Mouse (Mus musculus) left cerebral cortex, postnatal 14 days (tissue): ENCODE results near the gene Arl4d. TPM values are rescaled to one million over a fixed set of nuclear protein-coding genes. Genes with fewer than 3 reads are reported as not detected.
"Not testable (repeated sequence)": the region's sequence is repeated elsewhere in the genome, so short reads cannot be mapped to it uniquely, and the experiment has no call there.

Experiments used
- DNase-seq, 2 experiments: peaks; one replicate each; pipeline ENCODE4 v3.0.0; 2021 to 2022; ENCODE audit warnings: low spot score in 2 of 2, mixed read lengths in 1 of 2
- intact Hi-C: fragments of 180-260 bp; cut with DNase I; formaldehyde crosslinking; loops from one replicate; pipeline ENCODE4 v1.15.1; 2025
- total RNA-seq, 2 experiments: library from RNA; stranded (reverse); gene quantifications; 2 replicates each; pipeline ENCODE4 v1.2.3; 2021

Arl4d gene
- total RNA-seq, 2 experiments from 2014 or later, result 23.2 to 39.8 TPM

DNA sequence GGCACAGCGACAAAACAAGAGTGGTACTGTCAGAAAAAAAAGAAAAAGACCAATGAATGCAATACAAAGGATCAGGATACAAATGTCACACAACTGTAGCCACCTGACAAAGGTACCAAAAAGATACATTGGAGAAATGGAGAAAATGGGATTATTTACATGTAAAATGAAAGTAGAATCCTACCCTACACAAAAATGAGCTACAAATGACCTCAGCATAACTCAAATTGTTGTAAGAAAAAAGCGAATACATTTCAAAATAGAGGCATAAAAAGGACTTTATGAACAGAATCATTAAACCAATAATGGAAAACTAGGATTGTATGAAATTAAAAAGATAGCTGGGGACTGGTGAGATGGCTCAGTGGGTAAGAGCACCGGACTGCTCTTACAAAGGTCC is 20.8 kb upstream of the Arl4d start:
- no peak for DNase-seq
- intact Hi-C loops, result no loop called here

DNA sequence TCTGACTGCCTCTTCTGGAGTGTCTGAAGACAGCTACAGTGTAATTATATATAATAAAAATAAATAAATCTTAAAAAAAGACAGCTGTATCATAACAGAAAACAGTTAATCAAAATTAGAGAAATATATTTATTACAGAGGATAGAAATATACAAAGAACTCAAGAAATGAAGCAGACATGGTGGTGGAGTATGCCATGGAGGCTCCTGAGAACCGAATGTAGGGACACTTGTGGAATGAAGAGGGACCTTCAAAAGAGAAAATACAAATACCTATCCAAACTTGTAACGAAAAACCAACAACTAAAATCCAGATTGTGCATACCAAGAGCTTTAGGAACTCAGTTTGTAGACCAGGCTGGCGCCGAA is 20.3 kb upstream of the Arl4d start:
- DNase-seq, intact Hi-C loops: not testable (repeated sequence)

DNA sequence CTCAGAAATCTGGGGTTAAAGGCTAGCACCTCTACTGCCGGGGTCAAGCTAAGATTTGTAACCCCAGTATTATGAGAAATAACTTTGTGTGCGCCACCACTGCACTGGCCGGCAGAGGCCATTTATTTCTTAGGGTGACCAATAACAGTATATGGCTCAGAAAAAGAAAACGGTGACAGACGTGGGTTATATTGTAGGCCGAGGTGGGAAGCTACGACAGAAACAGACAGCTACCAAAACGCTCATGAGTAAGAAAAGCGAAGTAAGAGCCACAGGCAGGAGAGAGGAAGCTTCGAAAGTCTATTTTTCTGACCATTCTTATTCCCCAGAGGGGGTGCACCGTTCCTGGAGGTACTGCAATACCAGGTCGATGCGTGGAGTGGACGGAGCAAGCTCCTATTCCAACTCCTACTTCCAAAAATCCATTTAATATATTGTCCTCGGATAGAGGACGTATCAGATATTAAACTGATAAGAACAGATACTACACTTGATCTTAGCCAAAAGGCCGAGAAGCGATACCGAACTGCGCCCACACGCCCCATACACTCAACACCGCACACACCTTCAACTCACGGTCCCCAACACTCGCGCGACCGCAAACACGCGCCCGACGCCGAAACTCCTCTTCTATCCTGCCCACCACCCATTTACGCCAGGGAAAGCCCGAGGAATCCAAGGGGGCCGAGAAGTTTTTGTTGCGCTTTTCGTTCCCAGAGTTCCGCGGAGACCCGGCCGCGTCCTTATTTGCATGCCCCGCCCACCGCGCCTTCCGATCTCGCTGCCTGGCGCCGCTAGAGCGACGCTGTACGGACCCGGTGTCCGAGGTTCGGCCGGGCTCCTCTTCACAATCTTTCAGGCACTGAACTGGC is 19.7 kb upstream of the Arl4d start:
- intact Hi-C loops, result not testable (repeated sequence)
- DNase-seq, result peak; percentile 63 to 65

DNA sequence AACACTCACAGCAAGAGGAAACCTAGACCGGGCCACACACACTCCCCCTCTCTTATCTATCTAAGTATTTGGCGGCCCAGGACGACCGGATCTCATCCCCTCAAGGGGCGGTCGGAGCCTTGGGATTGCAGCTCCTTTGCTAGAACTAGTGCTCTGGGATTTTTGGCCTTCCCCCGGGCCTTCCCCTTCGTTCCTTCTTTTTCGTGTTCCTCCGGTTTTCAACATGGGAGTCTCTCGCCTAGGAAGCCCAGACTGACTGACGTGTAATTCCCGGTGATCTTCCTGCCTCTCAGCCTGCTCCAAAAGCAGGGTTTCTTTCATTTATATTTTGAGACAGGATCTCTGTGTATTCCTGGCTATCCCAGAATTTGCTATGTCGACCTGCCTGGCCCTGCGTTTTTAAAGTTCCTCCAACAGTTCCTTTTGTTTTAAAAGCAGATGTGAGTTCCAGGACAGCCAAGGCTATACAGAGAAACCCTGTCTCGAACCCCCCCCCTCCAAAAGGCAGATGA is 19.0 kb upstream of the Arl4d start:
- intact Hi-C loops, DNase-seq: not testable (repeated sequence)

DNA sequence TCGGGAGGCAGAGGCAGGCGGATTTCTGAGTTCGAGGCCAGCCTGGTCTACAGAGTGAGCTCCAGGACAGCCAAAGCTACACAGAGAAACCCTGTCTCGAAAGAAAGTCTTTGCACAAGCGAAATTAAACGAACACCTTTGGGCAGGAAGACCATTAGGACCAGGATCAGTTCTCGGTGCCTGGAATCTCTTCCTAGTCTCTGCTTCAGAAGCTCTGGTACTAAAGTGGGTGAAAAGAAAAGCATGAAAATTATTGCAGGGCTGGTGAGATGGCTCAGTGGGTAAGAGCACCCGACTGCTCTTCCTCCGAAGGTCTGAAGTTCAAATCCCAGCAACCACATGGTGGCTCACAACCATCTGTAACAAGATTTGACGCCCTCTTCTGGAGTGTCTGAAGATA is 18.2 kb upstream of the Arl4d start:
- intact Hi-C loops, DNase-seq: not testable (repeated sequence)

DNA sequence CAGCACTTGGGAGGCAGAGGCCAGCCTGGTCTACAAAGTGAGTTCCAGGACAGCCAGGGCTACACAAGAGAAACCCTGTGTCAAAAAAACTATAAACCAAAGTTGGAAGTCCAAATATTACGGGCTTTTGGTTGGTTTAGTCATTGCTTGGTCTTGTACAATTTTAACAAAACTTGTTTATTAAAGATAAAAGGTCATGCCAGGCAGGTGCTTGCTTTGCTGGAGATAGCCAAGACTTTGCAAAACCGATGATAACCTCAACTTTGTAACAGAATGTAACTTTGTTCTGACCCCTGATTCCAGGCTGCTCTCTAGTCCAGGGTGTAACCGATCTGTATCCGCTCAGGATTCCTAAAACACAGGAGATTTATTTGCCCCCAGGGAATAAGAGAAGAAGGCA is 9.0 kb upstream of the Arl4d start:
- intact Hi-C loops, result no loop called here
- no peak for DNase-seq

DNA sequence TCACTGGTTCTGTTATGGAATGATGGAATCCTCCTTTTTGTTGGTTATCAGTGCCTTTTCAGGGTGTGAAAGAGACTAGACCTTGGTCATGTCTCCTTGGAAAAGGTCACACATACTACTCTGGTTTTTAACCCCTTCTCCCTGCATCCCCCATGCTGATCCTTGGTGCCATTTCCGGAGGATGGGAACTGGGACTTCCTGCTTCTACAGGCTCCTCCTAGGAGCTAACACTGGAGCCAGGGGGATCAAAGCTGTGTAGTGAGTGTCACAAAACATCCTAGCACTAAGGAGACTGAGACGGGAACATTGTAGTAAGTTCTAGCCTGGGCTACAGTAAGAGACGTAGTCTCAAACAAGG is 7.8 kb upstream of the Arl4d start:
- DNase-seq, result no peak
- intact Hi-C loops, result no loop called here

DNA sequence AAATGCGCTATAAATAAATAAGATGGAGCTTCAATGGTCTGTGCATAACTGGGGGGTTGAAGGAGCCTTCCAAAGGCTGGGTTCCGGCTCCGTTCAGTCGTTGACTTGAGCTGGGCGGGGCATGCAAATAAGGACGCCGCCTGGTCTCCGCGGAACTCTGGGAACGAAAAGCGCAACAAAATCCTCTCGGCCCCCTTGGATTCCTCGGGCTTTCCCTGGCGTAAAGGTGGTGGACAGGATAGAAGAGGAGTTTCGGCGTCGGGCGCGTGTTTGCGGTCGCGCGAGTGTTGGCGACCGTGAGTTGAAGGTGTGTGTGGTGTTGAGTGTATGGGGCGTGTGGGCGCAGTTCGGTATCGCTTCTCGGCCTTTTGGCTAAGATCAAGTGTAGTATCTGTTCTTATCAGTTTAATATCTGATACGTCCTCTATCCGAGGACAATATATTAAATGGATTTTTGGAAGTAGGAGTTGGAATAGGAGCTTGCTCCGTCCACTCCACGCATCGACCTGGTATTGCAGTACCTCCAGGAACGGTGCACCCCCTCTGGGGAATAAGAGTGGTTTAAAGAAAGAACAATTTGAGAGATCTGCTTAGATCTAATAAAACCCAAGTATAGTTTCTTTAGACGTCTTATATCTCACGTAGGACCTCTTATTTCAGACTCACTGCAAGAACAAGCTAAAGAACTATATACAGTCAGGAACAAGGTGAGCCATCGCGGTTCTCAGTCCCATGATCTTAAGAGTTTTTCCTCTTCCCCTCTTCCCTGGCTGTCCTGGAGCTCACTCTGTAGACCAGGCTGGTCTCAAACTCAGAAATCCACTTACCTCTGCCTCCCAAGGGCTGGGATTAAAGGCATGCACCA is 7.2 kb upstream of the Arl4d start:
- intact Hi-C loops, result not testable (repeated sequence)
- DNase-seq, result peak; percentile 82 to 83

DNA sequence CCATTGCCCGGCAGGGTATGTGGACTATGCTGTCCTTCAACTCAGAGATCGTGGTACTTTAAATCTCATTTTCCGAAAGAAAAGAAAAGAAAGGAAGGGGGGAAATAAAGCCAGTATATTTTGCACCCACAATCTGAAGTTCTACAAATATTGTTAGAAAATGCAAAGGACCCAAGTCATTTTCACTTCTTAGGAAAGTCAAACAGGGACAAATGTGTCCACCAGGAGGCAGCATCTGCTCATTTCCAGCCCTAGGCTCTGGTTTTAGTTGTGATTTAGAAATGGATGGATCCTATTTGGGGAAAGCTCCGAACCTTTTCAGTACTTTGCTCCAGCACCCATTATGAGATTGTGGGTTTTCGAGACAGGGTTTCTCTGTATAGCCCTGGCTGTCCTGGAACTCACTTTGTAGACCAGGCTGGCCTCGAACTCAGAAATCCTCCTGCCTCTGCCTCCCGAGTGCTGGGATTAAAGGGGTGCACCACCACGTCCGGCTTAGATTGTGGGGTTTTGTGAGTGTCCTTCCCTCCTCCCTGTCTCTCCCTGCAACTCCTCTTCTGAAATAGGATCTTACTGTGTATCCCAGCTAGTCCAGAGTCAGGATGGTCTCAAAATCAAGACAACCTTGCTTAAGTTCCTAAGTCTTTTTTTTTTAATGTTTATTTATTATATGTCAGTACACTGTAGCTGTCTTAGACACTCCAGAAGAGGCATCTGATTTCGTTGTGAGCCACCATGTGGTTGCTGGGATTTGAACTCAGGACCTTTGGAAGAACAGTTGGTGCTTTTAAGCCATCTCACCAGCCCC is 6.4 kb upstream of the Arl4d start:
- intact Hi-C loops, result loop anchor here (1.0 kb wide), 1 partner anchor 73 kb away; the partner anchor contains the start of gene Dhx8

DNA sequence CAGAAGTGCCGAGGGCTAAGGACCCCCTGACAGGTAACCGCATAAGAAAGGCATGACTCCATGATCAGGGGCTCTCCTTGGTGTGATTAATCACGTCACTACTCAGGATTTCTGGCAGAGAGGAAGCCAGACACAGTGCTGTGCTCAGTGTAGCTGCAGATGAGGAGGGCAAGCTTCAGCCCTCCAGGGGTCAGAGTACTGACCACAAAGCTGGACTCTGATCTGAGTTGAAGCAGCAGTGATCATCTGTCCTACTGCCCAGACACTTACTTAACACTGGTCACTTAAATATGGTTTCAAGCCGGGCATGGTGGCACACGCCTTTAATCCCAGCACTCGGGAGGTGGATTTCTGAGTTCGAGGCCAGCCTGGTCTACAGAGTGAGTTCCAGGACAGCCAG is 4.2 kb upstream of the Arl4d start:
- intact Hi-C loops, result no loop called here
- no peak for DNase-seq

More for the DNA sequence above, 6.4 kb upstream of the Arl4d start:
- peak; percentile 77 to 81 for DNase-seq

DNA sequence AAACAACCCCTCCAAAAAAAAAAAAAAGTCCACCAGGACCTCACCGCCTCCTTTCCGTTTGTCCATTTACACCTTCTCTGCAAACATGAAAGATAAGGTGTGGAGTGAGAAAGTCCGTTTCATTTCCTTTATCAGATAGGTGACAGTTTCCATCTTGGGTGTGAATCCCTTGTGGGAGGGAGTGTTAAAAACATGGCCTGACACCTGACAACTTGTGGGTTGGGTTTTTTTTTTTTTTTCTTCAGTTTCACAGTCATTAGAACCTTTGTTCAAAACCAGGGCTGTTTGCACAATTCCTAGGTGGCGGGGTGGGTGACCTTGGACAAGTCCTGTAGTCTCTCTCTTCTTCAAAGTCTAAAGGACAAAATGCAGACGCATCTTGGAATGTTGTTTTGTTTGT is 3.6 kb upstream of the Arl4d start:
- no peak for DNase-seq
- intact Hi-C loops, result no loop called here

DNA sequence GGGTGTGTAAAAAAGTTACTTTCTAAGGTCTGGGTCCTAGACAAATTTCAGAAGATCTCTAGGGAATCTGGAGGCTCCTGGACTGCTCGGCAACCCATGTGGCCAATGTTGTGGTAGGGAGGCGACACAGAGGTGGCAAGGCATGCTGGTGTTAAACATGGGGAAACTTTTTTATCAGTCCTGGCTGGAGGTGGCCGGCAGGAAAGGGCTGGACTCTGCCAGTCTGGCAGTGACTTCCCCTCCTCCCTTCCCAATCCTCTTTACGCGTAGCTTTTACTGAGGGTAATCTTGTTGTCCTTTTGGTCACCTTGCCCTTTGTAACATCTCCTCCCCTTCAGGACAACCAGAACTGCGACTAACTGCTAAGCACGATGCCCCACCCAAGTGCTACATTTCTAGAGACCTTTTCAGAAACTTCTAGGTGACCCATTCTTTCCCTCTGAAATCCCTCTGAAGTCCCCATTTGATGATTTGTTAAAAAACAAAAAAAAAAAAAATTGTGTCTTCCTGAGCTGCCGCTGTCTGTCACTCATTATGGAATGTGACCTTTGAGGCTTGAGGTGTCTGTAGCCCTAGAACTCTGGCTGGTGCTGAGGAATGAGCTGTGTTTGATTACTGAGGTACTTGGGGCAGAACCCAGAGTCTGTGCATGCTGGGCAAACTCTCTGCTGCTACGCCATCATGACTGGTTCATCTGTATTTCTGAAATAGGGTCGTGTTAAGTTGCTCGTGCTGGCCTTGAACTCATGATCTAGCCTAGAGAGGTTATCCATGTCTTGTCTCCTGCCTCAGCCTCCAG is 1.9 kb upstream of the Arl4d start:
- intact Hi-C loops, result no loop called here
- DNase-seq, result no peak

DNA sequence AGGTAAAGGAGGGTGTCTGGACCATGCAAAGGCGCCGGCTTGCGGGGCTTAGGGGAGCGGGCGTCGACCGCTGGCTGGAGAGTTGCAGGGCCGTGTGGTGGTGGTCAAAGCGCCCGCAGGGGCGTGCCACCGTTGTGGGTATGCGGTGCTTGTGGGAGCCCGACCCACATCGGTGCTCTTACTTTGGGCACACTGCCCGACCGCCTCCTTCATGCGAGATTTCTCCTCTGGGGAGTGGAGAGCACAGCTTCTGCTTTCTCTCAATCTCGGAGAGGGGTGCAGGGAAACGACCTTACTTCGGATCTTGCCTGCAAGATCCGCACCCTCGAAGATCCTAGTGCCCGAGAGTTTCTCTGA is 273 bp downstream of the Arl4d start:
- intact Hi-C loops, result loop anchor here (5.0 kb wide), 1 partner anchor 37 kb away; no protein-coding TSS in a partner anchor
- DNase-seq, result no peak

DNA sequence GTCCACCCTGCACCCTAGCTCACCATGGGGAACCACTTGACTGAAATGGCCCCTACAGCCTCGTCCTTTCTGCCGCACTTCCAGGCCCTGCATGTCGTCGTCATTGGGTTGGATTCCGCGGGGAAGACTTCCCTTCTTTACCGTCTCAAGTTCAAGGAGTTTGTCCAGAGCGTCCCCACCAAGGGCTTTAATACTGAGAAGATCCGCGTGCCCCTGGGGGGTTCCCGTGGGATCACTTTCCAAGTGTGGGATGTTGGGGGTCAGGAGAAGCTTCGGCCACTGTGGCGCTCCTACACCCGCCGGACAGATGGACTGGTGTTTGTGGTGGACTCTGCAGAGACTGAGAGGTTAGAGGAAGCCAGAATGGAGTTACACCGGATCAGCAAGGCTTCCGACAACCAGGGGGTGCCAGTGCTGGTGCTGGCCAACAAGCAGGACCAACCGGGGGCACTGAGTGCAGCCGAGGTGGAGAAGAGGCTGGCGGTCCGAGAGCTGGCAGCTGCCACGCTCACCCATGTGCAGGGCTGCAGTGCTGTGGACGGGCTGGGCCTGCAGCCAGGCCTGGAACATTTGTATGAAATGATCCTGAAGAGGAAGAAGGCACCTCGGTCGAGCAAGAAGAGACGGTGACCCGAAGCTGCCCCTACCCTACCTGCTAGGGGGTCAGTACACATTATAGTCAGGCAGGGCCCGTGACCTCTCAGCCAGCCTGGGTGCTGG is 1.4 kb downstream of the Arl4d start:
- intact Hi-C loops, result loop anchor here (5.0 kb wide), 1 partner anchor 36 kb away; no protein-coding TSS in a partner anchor
- DNase-seq, result no peak

DNA sequence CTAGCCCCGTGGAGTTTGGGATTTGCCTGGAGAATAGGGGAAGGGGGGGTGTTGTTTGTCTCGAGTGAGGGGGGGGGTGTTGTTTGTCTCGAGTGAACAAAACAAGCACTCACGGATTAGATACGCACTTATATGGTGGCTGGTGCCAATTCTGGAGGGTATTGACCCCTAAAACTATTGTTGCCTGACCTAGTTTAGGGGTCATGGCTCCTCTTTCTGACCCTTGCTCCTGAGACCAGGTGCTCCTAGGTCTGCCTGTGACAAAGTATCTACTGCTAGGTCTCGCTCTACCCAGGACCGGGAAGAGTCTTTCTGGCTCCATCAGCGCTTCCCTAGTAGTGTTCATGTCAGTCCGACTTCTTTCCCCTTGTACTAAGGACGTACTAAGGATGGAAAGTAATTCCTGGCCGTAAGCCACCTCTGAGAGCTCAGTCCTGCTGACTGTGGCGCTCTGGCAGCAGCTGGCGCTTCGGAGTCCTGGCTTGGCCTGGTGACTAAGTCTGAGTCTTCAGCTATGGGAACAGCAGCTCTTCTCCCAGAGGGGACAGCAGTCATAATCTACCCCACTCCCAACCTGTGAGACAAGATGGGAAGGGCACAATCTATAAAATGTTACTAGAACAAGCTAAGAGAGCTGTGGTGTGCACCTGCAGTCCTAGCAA is 2.7 kb downstream of the Arl4d start:
- intact Hi-C loops, result loop anchor here (5.0 kb wide), 1 partner anchor 34 kb away; no protein-coding TSS in a partner anchor
- DNase-seq, result peak; percentile 64 to 76

DNA sequence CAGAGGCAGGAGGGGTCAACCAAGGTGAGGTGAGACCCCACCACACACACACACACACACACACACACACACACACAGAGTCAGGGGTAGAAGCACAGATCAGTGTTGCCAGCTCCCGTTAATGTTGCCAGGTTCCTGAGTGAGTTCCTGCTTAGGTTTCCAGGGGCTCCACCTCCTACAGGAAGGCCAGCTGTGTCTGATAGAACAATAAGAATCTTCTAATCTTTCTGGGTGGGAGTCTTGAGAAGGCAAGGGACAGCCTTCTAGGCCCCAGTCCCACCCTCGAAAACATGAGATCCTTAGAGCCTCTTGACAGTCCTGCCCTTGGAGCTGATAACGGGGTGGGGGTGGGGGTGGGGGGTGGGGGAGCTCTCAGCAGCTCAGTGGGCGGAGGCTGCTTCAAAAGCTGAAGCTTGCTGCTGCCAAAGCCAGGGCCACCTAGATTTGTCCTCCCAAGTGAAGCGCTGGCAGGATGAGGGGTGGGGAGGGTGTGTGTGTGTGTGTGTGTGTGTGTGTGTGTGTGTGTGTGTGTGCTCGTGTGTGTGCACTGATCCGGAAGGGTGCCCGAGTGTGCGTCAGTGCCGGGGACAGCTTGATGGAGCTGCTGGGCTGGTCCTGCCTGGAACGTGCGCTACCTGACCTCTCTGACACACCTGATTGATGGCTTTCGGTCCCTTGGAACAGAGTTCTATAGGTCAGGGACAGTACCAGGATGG is 3.4 kb downstream of the Arl4d start:
- intact Hi-C loops, result loop anchor here (5.0 kb wide), 1 partner anchor 34 kb away; no protein-coding TSS in a partner anchor
- DNase-seq, result peak in 1 of 2 experiments; percentile 47

DNA sequence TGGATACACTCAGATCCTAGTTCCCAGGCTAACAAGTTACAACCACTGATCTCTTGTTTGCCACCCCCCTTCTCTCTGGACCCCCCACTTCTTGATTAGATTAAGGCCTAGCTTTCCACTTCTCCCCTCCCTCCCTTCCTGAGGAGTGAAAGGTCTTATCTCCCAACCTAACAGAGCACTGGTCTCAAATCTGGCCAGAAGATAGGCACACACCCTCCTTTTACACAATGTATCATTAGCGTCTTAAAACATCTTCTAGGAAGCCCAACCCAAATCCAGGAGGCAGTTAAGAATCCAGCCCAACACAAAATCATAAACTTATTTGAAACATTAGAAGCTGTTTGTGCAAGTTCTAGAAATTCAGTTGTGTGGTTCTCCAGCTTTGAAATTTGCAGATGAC is 5.0 kb downstream of the Arl4d start:
- intact Hi-C loops, result no loop called here
- no peak for DNase-seq
